Comparison of ENCODE assay signal across 31 mouse cellular contexts in genomic region chr6:144652876-144653275, GRCm38 (mm10).
DNase-seq lines count a peak whose midpoint lies in the region; ATAC-seq and TF ChIP-seq lines count a peak whose summit lies in the region.
"Had no signal": no experiment of that assay in that cellular context is flagged by ENCODE, and none has a peak within 500 bp of the region (broad histone marks: within the 10 kb centered on the region; RNA-seq: fewer than 3 reads in every experiment).

No protein-coding gene starts in this region.

- no peak overlapping the region for H3K4me3 ChIP-seq in intestine, embryonic 15.5 days (replicated peaks)
- no peak overlapping the region for H3K4me3 ChIP-seq in intestine, postnatal 0 days (ENCODE audit: low read depth, low read length)
- no peak overlapping the region for H3K4me3 ChIP-seq in liver, embryonic 13.5 days (replicated peaks)
- H3K4me3 ChIP-seq: erythroblast, embryonic 14.5 days; forebrain, embryonic 12.5 days; heart, embryonic 13.5 days; megakaryocyte, embryonic 14.5 days; midbrain, embryonic 13.5 days; neural tube, embryonic 13.5 days had no signal

- ATAC-seq in intestine, embryonic 15.5 days: peak; percentile 80
- peak; percentile 73 for ATAC-seq in intestine, postnatal 0 days
- peak; percentile 78 for ATAC-seq in liver, embryonic 13.5 days (ENCODE audit: low read depth)
- ATAC-seq: CD4-positive, CD25-positive, alpha-beta regulatory T cell, adult 4 months; forebrain, postnatal 0 days; inflammation-experienced regulatory T-cells, adult 6 months; lung, postnatal 0 days; midbrain, embryonic 13.5 days had no signal

- no peak for TF ChIP-seq CTCF in intestine, postnatal 0 days (IDR thresholded peaks at IDR 0.05; ENCODE audit: low read depth)

- H3K9ac ChIP-seq in intestine, embryonic 15.5 days: no peak overlapping the region
- no peak overlapping the region for H3K9ac ChIP-seq in intestine, postnatal 0 days (ENCODE audit: low read depth, low read length)
- no peak overlapping the region for H3K9ac ChIP-seq in liver, embryonic 13.5 days
- H3K9ac ChIP-seq: forebrain, embryonic 12.5 days; forebrain, postnatal 0 days; heart, embryonic 13.5 days; hindbrain, embryonic 14.5 days; midbrain, embryonic 13.5 days; neural tube, embryonic 13.5 days had no signal

- no peaks in the 10 kb centered on the region for H3K27me3 ChIP-seq in intestine, embryonic 15.5 days (replicated peaks)
- no peaks in the 10 kb centered on the region for H3K27me3 ChIP-seq in intestine, postnatal 0 days (replicated peaks; ENCODE audit: control insufficient read depth, insufficient read depth, low read length)
- no peaks in the 10 kb centered on the region for H3K27me3 ChIP-seq in liver, embryonic 13.5 days
- H3K27me3 ChIP-seq: forebrain, embryonic 12.5 days; heart, embryonic 13.5 days; midbrain, embryonic 13.5 days; neural tube, embryonic 13.5 days had no signal

- peaks cover 7% of the 10 kb centered on the region; the same call in 1 of the 2 replicates for H3K4me1 ChIP-seq in intestine, embryonic 15.5 days (replicated peaks)
- no peaks in the 10 kb centered on the region for H3K4me1 ChIP-seq in intestine, postnatal 0 days (replicated peaks; ENCODE audit: control insufficient read depth, insufficient read depth, low read length)
- peaks cover 8% of the 10 kb centered on the region; the same call in 1 of the 2 replicates for H3K4me1 ChIP-seq in liver, embryonic 13.5 days (replicated peaks)
- H3K4me1 ChIP-seq: neural tube, embryonic 13.5 days had no signal

- no peak overlapping the region for H3K27ac ChIP-seq in intestine, embryonic 15.5 days
- no peak overlapping the region for H3K27ac ChIP-seq in intestine, postnatal 0 days (ENCODE audit: low read depth, low read length)
- H3K27ac ChIP-seq in liver, embryonic 13.5 days: no peak overlapping the region
- H3K27ac ChIP-seq: forebrain, embryonic 12.5 days; heart, embryonic 13.5 days; hindbrain, embryonic 14.5 days; kidney, postnatal 0 days; midbrain, embryonic 13.5 days; neural tube, embryonic 13.5 days had no signal

- WGBS in intestine, embryonic 15.5 days: 62% methylated on average over 5 of the region's 5 CpGs
- WGBS in intestine, postnatal 0 days: 43% methylated on average over 5 of the region's 5 CpGs
- WGBS in liver, embryonic 13.5 days (ENCODE audit: insufficient replicate concordance): 58% methylated on average over 5 of the region's 5 CpGs

- H3K9me3 ChIP-seq in intestine, embryonic 15.5 days: no peaks in the 10 kb centered on the region
- H3K9me3 ChIP-seq in intestine, postnatal 0 days (ENCODE audit: control insufficient read depth): no peaks in the 10 kb centered on the region
- H3K9me3 ChIP-seq in liver, embryonic 13.5 days (replicated peaks): no peaks in the 10 kb centered on the region
- H3K9me3 ChIP-seq: forebrain, embryonic 12.5 days; heart, embryonic 13.5 days; megakaryocyte, embryonic 14.5 days; midbrain, embryonic 13.5 days; neural tube, embryonic 13.5 days had no signal

- H3K4me2 ChIP-seq in intestine, embryonic 15.5 days (replicated peaks): no peak overlapping the region
- no peak overlapping the region for H3K4me2 ChIP-seq in intestine, postnatal 0 days (replicated peaks; ENCODE audit: low read depth)
- no peak overlapping the region for H3K4me2 ChIP-seq in liver, embryonic 13.5 days
- H3K4me2 ChIP-seq: forebrain, embryonic 12.5 days; heart, embryonic 13.5 days; hindbrain, embryonic 14.5 days; midbrain, embryonic 13.5 days; neural tube, embryonic 13.5 days had no signal

- no peaks in the 10 kb centered on the region for H3K36me3 ChIP-seq in intestine, embryonic 15.5 days
- H3K36me3 ChIP-seq in intestine, postnatal 0 days (ENCODE audit: control insufficient read depth, insufficient read depth): no peaks in the 10 kb centered on the region
- H3K36me3 ChIP-seq in liver, embryonic 13.5 days: no peaks in the 10 kb centered on the region
- H3K36me3 ChIP-seq: forebrain, embryonic 12.5 days; heart, embryonic 13.5 days; midbrain, embryonic 13.5 days; neural tube, embryonic 13.5 days had no signal

- DNase-seq in liver, embryonic 13.5 days: no peak
- DNase-seq in retina, postnatal 7 days (ENCODE audit: low read depth, low spot score): peak; percentile 11
- DNase-seq in testis, postnatal 10 days (ENCODE audit: low spot score): no peak
- no peak for DNase-seq in kidney, postnatal 10 days
- no peak for DNase-seq in spleen, postnatal 14 days (ENCODE audit: low spot score in 2 of 2)
- DNase-seq: adrenal gland, postnatal 36 days; cerebellum, adult 2 months; cerebellum, postnatal 14 days; forebrain, postnatal 0 days; gastrocnemius, postnatal 10 days; heart, postnatal 10 days; kidney, adult 8-10 months; layer of hippocampus, postnatal 36 days; lung, adult 18-20 months; lung, postnatal 4 days; right cerebral cortex, postnatal 4 days; thymus, adult 18-20 months; thymus, postnatal 25 days had no signal
